Mouse (Mus musculus): ENCODE data around the gene Acox1. TPM values are rescaled to one million over a fixed set of nuclear protein-coding genes. Genes with fewer than 3 reads are reported as not detected.

The Acox1 gene
- polyA plus RNA-seq, 1 experiment from 2014 or later: 23.6 TPM

DNA sequence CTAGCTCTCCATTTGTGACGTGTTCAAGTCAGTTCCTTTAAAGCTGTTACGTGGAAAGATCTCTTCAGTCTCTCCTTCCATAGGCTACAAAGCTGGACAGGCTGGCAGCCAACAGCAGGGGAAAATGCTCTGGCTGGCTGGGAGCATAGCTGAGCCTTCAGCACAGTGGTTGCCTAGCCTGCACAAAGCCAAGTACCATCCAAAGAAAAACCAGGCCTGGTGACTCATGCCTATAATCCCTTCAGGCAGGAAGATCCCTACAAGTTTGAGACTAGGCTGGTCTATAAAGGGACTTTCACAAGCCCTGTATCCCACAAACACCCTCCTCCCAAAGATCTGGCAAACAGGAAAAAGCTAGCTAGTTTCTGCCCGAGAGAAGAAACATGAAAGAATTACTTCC, 13.0 kb downstream of the Acox1 start:
- H3K27me3 ChIP-seq (ENCODE audit: control insufficient read depth, insufficient read depth, low read depth, low read length): no peaks in the 10 kb centered on the region
- H3K4me2 ChIP-seq (ENCODE audit: low read depth, low read length): no peak overlapping the region
- H3K27ac ChIP-seq (ENCODE audit: low read length): no peak overlapping the region
- peaks cover 12% of the 10 kb centered on the region for H3K36me3 ChIP-seq (ENCODE audit: control insufficient read depth, insufficient read depth, low read length)
- H3K9ac ChIP-seq (ENCODE audit: low read length): no peak overlapping the region
- H3K4me1 ChIP-seq (replicated peaks; ENCODE audit: control insufficient read depth, insufficient read depth, low read length): no peaks in the 10 kb centered on the region
- no peak for ATAC-seq (ENCODE audit: low read depth)
- WGBS: 82% methylated on average over 3 of the region's 3 CpGs
- no peaks in the 10 kb centered on the region for H3K9me3 ChIP-seq (ENCODE audit: control insufficient read depth, low read length)
- no peak overlapping the region for H3K4me3 ChIP-seq (ENCODE audit: low read length)

DNA sequence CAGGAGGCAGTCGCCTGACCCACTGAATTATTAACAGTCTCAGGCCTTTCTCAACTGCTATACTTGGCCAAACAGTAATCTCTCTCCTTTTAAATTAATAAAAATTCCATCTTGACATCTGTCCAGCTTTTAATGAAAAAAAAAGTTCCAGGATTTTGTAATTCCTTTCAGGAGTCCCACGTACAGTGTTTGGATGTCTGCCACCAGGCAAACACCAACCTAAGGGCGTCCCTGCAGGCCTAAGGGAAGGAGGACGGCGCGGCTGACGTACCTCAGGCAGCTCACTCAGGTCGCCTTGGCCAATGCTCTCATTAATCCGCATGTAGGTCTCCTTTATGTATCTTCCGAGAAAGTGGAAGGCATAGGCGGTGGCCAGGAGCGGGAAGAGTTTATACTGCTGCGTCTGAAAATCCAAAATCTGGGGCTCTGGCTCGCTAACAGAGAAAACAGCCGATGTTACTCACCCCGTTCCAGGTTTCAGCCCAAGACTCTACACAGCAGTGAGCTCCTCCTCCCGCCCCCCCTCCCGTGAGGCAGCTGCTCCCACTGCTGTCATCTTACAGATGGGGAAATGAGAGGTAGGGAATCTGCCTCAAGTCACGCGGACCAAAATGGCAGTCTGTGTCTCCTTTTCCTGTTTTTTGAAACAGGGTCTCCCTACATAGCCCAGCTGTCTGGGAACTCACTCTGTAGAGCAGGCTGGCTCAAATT, 20.3 kb downstream of the Acox1 start:
- WGBS: 83% methylated on average over 20 of the region's 20 CpGs
- Histone ChIP-seq H3K4me1 (replicated peaks; ENCODE audit: control insufficient read depth, insufficient read depth, low read length) (no peaks in the 10 kb centered on the region), H3K27ac (ENCODE audit: low read length) (no peak overlapping the region), H3K9ac (ENCODE audit: low read length) (no peak overlapping the region), H3K9me3 (ENCODE audit: control insufficient read depth, low read length) (no peaks in the 10 kb centered on the region), H3K4me3 (ENCODE audit: low read length) (no peak overlapping the region), H3K4me2 (ENCODE audit: low read depth, low read length) (no peak overlapping the region), H3K36me3 (ENCODE audit: control insufficient read depth, insufficient read depth, low read length) (peaks cover 30% of the 10 kb centered on the region), H3K27me3 (ENCODE audit: control insufficient read depth, insufficient read depth, low read depth, low read length) (no peaks in the 10 kb centered on the region)
- ATAC-seq (ENCODE audit: low read depth): peak; percentile 60; the same call in 1 of the 2 replicates

DNA sequence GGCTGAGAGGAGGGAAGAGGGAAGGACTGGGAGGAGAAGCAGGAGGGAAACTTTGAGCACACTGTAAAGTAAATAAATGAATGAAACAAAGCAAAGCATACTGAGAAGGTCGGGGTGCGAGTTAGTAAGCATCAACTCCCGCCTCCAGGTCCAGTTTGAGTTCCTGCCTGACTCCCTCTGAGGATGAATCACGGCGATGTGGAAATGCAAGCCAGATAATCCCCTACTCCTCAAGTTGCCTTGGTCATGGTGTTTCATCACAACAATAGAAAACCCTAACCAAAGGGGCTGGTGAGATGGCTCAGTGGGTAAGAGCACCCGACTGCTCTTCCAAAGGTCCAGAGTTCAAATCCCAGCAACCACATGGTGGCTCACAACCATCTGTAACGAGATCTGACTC, 22.8 kb downstream of the Acox1 start:
- no peak overlapping the region for H3K9ac ChIP-seq (ENCODE audit: low read length)
- H3K4me3 ChIP-seq (ENCODE audit: low read length): no peak overlapping the region
- ATAC-seq (ENCODE audit: low read depth): no peak
- no peak overlapping the region for H3K4me2 ChIP-seq (ENCODE audit: low read depth, low read length)
- no peaks in the 10 kb centered on the region for H3K4me1 ChIP-seq (replicated peaks; ENCODE audit: control insufficient read depth, insufficient read depth, low read length)
- no peaks in the 10 kb centered on the region for H3K9me3 ChIP-seq (ENCODE audit: control insufficient read depth, low read length)
- H3K27ac ChIP-seq (ENCODE audit: low read length): no peak overlapping the region
- no peaks in the 10 kb centered on the region for H3K27me3 ChIP-seq (ENCODE audit: control insufficient read depth, insufficient read depth, low read depth, low read length)
- WGBS: 78% methylated on average over 7 of the region's 7 CpGs
- peaks cover 33% of the 10 kb centered on the region for H3K36me3 ChIP-seq (ENCODE audit: control insufficient read depth, insufficient read depth, low read length)

GRCm38 (mm10) chr11:116174775-116175448, 23.9 kb downstream of the Acox1 start:
- no peak overlapping the region for H3K4me3 ChIP-seq (ENCODE audit: low read length)
- H3K4me1 ChIP-seq (replicated peaks; ENCODE audit: control insufficient read depth, insufficient read depth, low read length): no peaks in the 10 kb centered on the region
- H3K36me3 ChIP-seq (ENCODE audit: control insufficient read depth, insufficient read depth, low read length): peaks cover 28% of the 10 kb centered on the region
- H3K9ac ChIP-seq (ENCODE audit: low read length): no peak overlapping the region
- H3K27ac ChIP-seq (ENCODE audit: low read length): no peak overlapping the region
- H3K27me3 ChIP-seq (ENCODE audit: control insufficient read depth, insufficient read depth, low read depth, low read length): no peaks in the 10 kb centered on the region
- no peak for ATAC-seq (ENCODE audit: low read depth)
- WGBS: 88% methylated on average over 22 of the region's 22 CpGs
- H3K4me2 ChIP-seq (ENCODE audit: low read depth, low read length): no peak overlapping the region
- H3K9me3 ChIP-seq (ENCODE audit: control insufficient read depth, low read length): no peaks in the 10 kb centered on the region

GRCm38 (mm10) chr11:116171959-116172358, 26.9 kb downstream of the Acox1 start:
- no peaks in the 10 kb centered on the region for H3K9me3 ChIP-seq (ENCODE audit: control insufficient read depth, low read length)
- H3K4me2 ChIP-seq (ENCODE audit: low read depth, low read length): no peak overlapping the region
- 87% methylated on average over 2 of the region's 2 CpGs for WGBS
- H3K9ac ChIP-seq (ENCODE audit: low read length): no peak overlapping the region
- peaks cover 3% of the 10 kb centered on the region for H3K4me1 ChIP-seq (replicated peaks; ENCODE audit: control insufficient read depth, insufficient read depth, low read length)
- no peak overlapping the region for H3K27ac ChIP-seq (ENCODE audit: low read length)
- ATAC-seq (ENCODE audit: low read depth): no peak
- peaks cover 24% of the 10 kb centered on the region for H3K36me3 ChIP-seq (ENCODE audit: control insufficient read depth, insufficient read depth, low read length)
- no peak overlapping the region for H3K4me3 ChIP-seq (ENCODE audit: low read length)
- no peaks in the 10 kb centered on the region for H3K27me3 ChIP-seq (ENCODE audit: control insufficient read depth, insufficient read depth, low read depth, low read length)

DNA sequence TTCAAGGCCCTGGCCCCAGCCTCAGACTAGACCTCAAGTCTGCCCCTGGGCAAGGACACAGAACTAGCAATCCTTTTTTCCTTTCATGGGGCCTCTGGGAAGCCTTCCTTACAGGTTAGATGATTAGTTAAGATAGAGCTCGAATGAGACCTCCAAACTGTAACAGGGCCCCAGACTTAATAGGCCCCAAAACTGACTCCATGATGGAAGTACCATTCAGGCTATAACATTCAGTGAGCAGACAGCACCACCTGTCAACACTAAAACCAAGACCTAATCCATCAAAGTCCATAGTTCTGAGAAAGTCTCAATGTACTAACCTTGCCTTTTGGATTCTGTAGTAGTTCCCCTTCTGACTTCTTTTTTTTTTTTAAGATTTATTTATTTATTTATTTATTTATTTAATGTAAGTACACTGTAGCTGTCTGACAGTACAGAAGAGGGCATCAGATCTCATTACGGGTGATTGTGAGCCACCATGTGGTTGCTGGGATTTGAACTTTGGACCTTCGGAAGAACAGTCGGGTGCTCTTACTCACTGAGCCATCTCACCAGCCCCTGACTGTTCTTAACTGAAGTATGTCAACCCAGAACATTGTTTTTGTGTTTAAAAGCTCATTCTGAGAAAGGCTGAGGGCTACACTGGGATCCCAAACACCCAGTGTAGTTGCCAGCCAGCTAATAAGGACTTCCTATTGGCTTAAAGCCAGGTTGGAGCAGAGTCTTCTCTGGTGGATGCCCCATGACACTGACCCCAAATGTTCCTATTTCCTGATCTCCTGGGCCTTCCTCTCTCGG, 28.6 kb downstream of the Acox1 start:
- Histone ChIP-seq H3K4me2 (ENCODE audit: low read depth, low read length) (no peak overlapping the region), H3K9ac (ENCODE audit: low read length) (no peak overlapping the region), H3K4me1 (replicated peaks; ENCODE audit: control insufficient read depth, insufficient read depth, low read length) (peaks cover 12% of the 10 kb centered on the region), H3K9me3 (ENCODE audit: control insufficient read depth, low read length) (no peaks in the 10 kb centered on the region), H3K27ac (ENCODE audit: low read length) (no peak overlapping the region), H3K4me3 (ENCODE audit: low read length) (no peak overlapping the region), H3K27me3 (ENCODE audit: control insufficient read depth, insufficient read depth, low read depth, low read length) (no peaks in the 10 kb centered on the region), H3K36me3 (ENCODE audit: control insufficient read depth, insufficient read depth, low read length) (peaks cover 27% of the 10 kb centered on the region)
- ATAC-seq (ENCODE audit: low read depth): no peak
- WGBS: 80% methylated on average over 5 of the region's 5 CpGs

GRCm38 (mm10) chr11:116169214-116169613, 29.6 kb downstream of the Acox1 start:
- no peak overlapping the region for H3K4me3 ChIP-seq (ENCODE audit: low read length)
- H3K4me2 ChIP-seq (ENCODE audit: low read depth, low read length): no peak overlapping the region
- no peaks in the 10 kb centered on the region for H3K9me3 ChIP-seq (ENCODE audit: control insufficient read depth, low read length)
- 77% methylated on average over 3 of the region's 3 CpGs for WGBS
- H3K27ac ChIP-seq (ENCODE audit: low read length): no peak overlapping the region
- peaks cover 12% of the 10 kb centered on the region for H3K4me1 ChIP-seq (replicated peaks; ENCODE audit: control insufficient read depth, insufficient read depth, low read length)
- H3K36me3 ChIP-seq (ENCODE audit: control insufficient read depth, insufficient read depth, low read length): peaks cover 18% of the 10 kb centered on the region
- ATAC-seq (ENCODE audit: low read depth): no peak
- no peak overlapping the region for H3K9ac ChIP-seq (ENCODE audit: low read length)
- no peaks in the 10 kb centered on the region for H3K27me3 ChIP-seq (ENCODE audit: control insufficient read depth, insufficient read depth, low read depth, low read length)

GRCm38 (mm10) chr11:116167884-116168439, 30.9 kb downstream of the Acox1 start, which contains the start of gene Fbf1:
Fbf1 (minus strand) TSS chr11:116168166.
- peak; percentile 98 for ATAC-seq (ENCODE audit: low read depth)
- under 1% methylated on average over 40 of the region's 40 CpGs for WGBS
- peaks cover 6% of the 10 kb centered on the region for H3K36me3 ChIP-seq (ENCODE audit: control insufficient read depth, insufficient read depth, low read length)
- peak within 1 kb of the TSS; percentile 73 for H3K4me3 ChIP-seq (ENCODE audit: low read length)
- peak within 1 kb of the TSS; percentile 90 for H3K9ac ChIP-seq (ENCODE audit: low read length)
- no peaks in the 10 kb centered on the region for H3K9me3 ChIP-seq (ENCODE audit: control insufficient read depth, low read length)
- peak within 1 kb of the TSS; percentile 95 for H3K27ac ChIP-seq (ENCODE audit: low read length)
- peak within 1 kb of the TSS; percentile 76 for H3K4me2 ChIP-seq (ENCODE audit: low read depth, low read length)
- H3K27me3 ChIP-seq (ENCODE audit: control insufficient read depth, insufficient read depth, low read depth, low read length): no peaks in the 10 kb centered on the region
- H3K4me1 ChIP-seq (replicated peaks; ENCODE audit: control insufficient read depth, insufficient read depth, low read length): peaks cover 12% of the 10 kb centered on the region

DNA sequence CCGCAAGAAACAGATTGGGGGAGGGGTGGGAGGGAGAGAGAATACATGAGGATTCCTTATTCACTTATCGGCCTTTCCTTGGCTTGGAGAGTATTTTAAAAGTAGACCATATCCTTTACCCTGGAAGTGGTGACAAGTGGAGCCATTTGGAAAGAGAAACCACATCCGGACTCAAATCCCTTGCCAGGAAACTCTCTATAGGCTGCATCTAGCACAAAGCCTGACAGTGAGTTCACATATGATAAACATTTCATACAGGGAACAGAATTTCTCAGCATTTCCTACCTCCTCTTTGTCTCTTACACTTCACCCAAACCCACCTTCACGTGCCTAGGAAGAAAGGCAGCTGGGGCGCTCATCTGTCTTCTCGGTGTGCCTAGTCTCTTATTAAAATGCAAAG, 31.6 kb downstream of the Acox1 start:
- peak overlapping the region; percentile 95 for H3K27ac ChIP-seq (ENCODE audit: low read length)
- ATAC-seq (ENCODE audit: low read depth): peak; percentile 34
- peak overlapping the region; percentile 90 for H3K9ac ChIP-seq (ENCODE audit: low read length)
- 2% methylated on average over 6 of the region's 6 CpGs for WGBS
- H3K4me2 ChIP-seq (ENCODE audit: low read depth, low read length): peak overlapping the region; percentile 76
- H3K4me3 ChIP-seq (ENCODE audit: low read length): peak overlapping the region; percentile 73
- H3K27me3 ChIP-seq (ENCODE audit: control insufficient read depth, insufficient read depth, low read depth, low read length): no peaks in the 10 kb centered on the region
- peaks cover 13% of the 10 kb centered on the region for H3K4me1 ChIP-seq (replicated peaks; ENCODE audit: control insufficient read depth, insufficient read depth, low read length)
- H3K36me3 ChIP-seq (ENCODE audit: control insufficient read depth, insufficient read depth, low read length): peaks cover 3% of the 10 kb centered on the region; the same call in 1 of the 2 replicates
- no peaks in the 10 kb centered on the region for H3K9me3 ChIP-seq (ENCODE audit: control insufficient read depth, low read length)
